Mouse (Mus musculus): ENCODE results near the gene Ccdc18. TPM values are rescaled to one million over a fixed set of nuclear protein-coding genes. Genes with fewer than 3 reads are reported as not detected.
A peak's percentile ranks its signal among the peaks of the same experiment; 100 is the strongest.
"Not testable (repeated sequence)": the region's sequence is repeated elsewhere in the genome, so short reads cannot be mapped to it uniquely, and the experiment has no call there.

Ccdc18 gene
- total RNA-seq, 2 experiments from 2014 or later, result 1.1 to 1.9 TPM

DNA sequence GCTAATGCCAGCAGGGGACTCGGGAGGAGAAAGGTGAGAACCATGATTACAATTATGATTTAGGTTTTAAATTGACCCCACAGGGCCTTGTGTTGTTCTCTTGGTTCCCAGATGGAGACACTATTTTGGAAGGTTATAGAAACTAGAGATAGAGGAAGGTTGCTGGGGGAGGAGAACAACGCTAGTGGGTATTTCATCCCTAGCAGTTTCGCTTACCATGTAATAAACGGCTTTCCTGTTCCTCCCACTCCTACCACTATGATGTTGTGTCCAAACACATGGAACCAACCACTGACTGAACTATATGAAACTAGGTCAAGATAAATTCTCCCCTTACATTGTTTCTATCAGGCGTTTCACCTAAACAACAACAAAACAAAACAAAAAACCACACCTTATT lies 122.6 kb downstream of the Ccdc18 start:
- DNase-seq, result no peak

DNA sequence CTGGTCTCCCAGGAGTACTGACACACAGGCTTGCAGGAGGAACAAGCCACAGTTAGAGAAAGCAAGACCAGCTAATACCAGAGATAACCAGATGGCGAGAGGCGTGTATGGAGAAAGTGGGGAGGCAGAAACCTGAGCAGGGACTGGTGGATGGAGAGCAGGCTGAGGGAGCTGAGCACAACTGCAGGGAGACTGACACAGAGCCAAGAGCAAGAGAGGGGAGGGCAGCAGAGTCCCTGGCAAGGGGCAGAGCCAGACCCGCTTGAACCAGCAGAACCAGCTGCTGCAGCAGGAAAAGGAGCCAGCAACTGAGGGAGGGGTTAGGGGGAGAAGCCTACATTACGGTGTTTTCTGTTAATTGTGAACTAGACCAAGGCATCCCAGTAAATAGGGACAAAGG lies 130.0 kb downstream of the Ccdc18 start:
- DNase-seq, result no peak

GRCm38 (mm10) chr5:108263785-108264184 lies 131.1 kb downstream of the Ccdc18 start:
- DNase-seq, result not testable (repeated sequence)

- DNase-seq, result no peak
These were observed 134.3 kb downstream of the Ccdc18 start for GRCm38 (mm10) chr5:108266990-108267389.

- peak; percentile 91 to 97 for DNase-seq
These were observed 135.7 kb downstream of the Ccdc18 start, which contains the start of gene Dr1 for GRCm38 (mm10) chr5:108268127-108269062. TSS of gene Dr1 (plus strand) at chr5:108268897.

- DNase-seq, result no peak
These were observed 136.6 kb downstream of the Ccdc18 start for GRCm38 (mm10) chr5:108269063-108269810.

DNA sequence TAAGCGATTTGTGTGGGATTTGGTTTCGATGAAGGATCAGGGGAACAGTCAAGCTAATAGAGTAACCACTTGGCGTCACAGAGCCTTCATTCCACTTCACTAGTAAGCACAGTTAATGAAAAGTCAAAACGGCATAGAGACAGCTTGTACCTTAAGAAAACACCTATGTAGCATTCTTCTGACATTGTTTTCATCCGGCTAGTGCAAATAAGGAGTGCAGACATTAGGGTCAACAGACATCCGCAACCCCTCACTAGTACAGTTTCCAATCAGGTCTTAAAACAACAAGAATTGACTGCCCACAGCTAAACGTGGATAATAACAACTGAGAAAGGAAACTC lies 137.1 kb downstream of the Ccdc18 start:
- no peak for DNase-seq

DNA sequence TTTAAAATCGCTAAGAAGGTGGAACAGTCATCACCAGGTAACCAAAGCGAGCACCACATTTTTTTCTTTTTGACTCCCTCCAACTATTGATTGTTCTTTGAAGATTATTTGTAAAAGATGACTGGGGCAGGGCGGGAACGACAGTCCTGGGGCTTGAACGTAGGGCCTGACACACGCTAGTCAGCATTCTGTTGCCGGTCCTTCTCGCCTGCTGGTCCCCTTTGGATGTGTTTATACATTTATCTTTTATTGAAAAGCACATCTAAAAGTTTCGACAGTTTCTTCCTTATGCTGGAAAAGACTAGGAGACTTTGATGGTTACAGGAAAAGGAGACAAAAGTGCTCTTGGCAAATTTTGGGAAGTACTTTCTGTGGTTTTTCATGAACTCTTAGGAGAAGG lies 137.7 kb downstream of the Ccdc18 start:
- DNase-seq, result no peak

DNA sequence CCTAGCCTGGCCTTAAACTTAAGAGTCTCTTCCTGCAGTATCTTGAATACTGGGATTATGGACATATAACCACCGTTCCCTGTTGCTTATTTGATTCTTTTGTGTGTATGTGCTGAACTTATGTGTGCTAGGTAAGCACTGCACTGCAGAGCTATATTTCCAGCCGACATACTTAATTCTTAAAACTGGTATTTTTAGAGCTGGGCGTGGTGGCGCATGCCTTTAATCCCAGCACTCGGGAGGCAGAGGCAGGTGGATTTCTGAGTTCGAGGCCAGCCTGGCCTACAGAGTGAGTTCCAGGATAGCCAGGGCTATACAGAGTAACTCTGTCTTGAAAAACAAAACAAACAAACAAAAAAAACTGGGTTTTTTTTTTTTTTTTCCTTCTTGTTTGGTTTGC lies 138.7 kb downstream of the Ccdc18 start:
- not testable (repeated sequence) for DNase-seq

Other genes with a start within 250 kb of the Ccdc18 start
- gene Rpl5, start 232.4 kb upstream of the Ccdc18 start, total RNA-seq (2021), result 10 to 100 TPM; 57.8 to 72.1 TPM
- gene Fam69a, start 145.8 kb upstream of the Ccdc18 start, total RNA-seq (2021), result 1 to 10 TPM; 5.2 to 8.1 TPM
- gene Mtf2, start 67.2 kb upstream of the Ccdc18 start, total RNA-seq (2021), result 10 to 100 TPM; 17.8 to 29.2 TPM
- gene Tmed5, start 255 bp upstream of the Ccdc18 start, total RNA-seq (2021), result 10 to 100 TPM; 65.8 to 71.8 TPM
- gene Dr1, start 136.0 kb downstream of the Ccdc18 start, total RNA-seq (2021), result 10 to 100 TPM; 33.2 to 39.8 TPM
- 10 to 100 TPM; 12.4 to 14.0 TPM for gene Pigg, start 179.7 kb downstream of the Ccdc18 start, total RNA-seq (2021)
- gene Gm42517, start 235.0 kb downstream of the Ccdc18 start, total RNA-seq (2021), result 1 to 10 TPM in 1 of 2 experiments, under 1 TPM in 1; 0.89 to 2.0 TPM

Measured in adrenal gland, postnatal 36 days (tissue).